In the genomic region with DNA sequence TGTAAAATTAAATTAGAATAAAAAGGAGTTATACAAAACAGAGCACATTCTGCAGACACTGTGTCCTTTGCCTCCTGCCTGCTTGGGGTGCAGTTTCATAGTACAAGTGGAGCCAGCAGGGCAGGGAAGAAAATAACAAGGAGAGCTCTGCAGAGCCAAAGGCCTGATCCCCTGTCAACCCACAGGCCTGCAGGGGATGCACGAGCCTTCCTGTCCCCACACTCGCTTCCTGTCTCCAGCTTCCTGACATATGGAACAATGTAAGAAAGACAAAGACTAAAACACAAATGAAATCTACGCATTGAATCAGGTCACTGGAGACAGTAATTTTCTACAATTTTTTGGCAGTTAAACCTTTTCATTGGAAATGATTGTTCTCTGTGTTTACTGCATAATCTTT, we compare ENCODE assay signal across 23 mouse cellular contexts.
DNase-seq lines count a peak whose midpoint lies in the region; ATAC-seq lines count a peak whose summit lies in the region.
"Had no signal": no experiment of that assay in that cellular context is flagged by ENCODE, and none has a peak within 500 bp of the region (broad histone marks: within the 10 kb centered on the region; RNA-seq: fewer than 3 reads in every experiment).

No protein-coding gene starts in this region.

- no peak overlapping the region for H3K27ac ChIP-seq in hindbrain, embryonic 14.5 days
- H3K27ac ChIP-seq in hindbrain, embryonic 13.5 days, result no peak overlapping the region
- H3K27ac ChIP-seq: embryonic facial prominence, embryonic 13.5 days; forebrain, embryonic 13.5 days; heart, embryonic 10.5 days; hindbrain, embryonic 15.5 days; limb, embryonic 15.5 days; liver, embryonic 14.5 days; stomach, postnatal 0 days had no signal

- no peak overlapping the region for H3K4me2 ChIP-seq in hindbrain, embryonic 14.5 days (replicated peaks)
- H3K4me2 ChIP-seq in hindbrain, embryonic 13.5 days, result no peak overlapping the region
- H3K4me2 ChIP-seq: embryonic facial prominence, embryonic 13.5 days; forebrain, embryonic 13.5 days; hindbrain, embryonic 15.5 days; limb, embryonic 15.5 days had no signal

- no peak overlapping the region for H3K4me3 ChIP-seq in hindbrain, embryonic 14.5 days (replicated peaks; ENCODE audit: low read length)
- no peak overlapping the region for H3K4me3 ChIP-seq in hindbrain, embryonic 13.5 days
- H3K4me3 ChIP-seq: embryonic facial prominence, embryonic 13.5 days; forebrain, embryonic 13.5 days; heart, embryonic 10.5 days; hindbrain, embryonic 15.5 days; limb, embryonic 15.5 days had no signal

- H3K9ac ChIP-seq in hindbrain, embryonic 14.5 days, result no peak overlapping the region
- no peak overlapping the region for H3K9ac ChIP-seq in hindbrain, embryonic 13.5 days
- H3K9ac ChIP-seq: embryonic facial prominence, embryonic 13.5 days; forebrain, embryonic 13.5 days; hindbrain, embryonic 15.5 days; limb, embryonic 15.5 days; liver, embryonic 14.5 days had no signal

- no peaks in the 10 kb centered on the region for H3K4me1 ChIP-seq in hindbrain, embryonic 14.5 days (replicated peaks; ENCODE audit: control insufficient read depth, insufficient read depth, low read length)
- no peaks in the 10 kb centered on the region for H3K4me1 ChIP-seq in hindbrain, embryonic 13.5 days (replicated peaks)
- H3K4me1 ChIP-seq: embryonic facial prominence, embryonic 13.5 days; forebrain, embryonic 13.5 days; heart, embryonic 10.5 days; hindbrain, embryonic 15.5 days; limb, embryonic 15.5 days had no signal

- DNase-seq in embryo, embryonic 11 days, result peak; percentile 10
- no peak for DNase-seq in embryo, embryonic 10.5 days (ENCODE audit: low spot score)
- peak; percentile 16 for DNase-seq in hindbrain, embryonic 14.5 days (ENCODE audit: low spot score)
- peak; percentile 1 to 34 for DNase-seq in kidney, postnatal 25 days
- DNase-seq in kidney, adult 11 months, result no peak
- peak; percentile 0 to 8 for DNase-seq in kidney, postnatal 36 days
- DNase-seq in cerebellum, adult 11 months, result no peak
- DNase-seq: cerebellum, adult 8-10 months; cerebellum, postnatal 36 days; gastrocnemius, postnatal 36 days; left cerebral cortex, postnatal 4 days; lung, postnatal 36 days; midbrain, embryonic 14.5 days; thymus, adult 2 months; thymus, postnatal 4 days had no signal

- H3K27me3 ChIP-seq in hindbrain, embryonic 14.5 days (ENCODE audit: control insufficient read depth, insufficient read depth, low read length), result no peaks in the 10 kb centered on the region
- H3K27me3 ChIP-seq in hindbrain, embryonic 13.5 days, result no peaks in the 10 kb centered on the region
- H3K27me3 ChIP-seq: embryonic facial prominence, embryonic 13.5 days; forebrain, embryonic 13.5 days; hindbrain, embryonic 15.5 days; limb, embryonic 15.5 days had no signal

- ATAC-seq in hindbrain, embryonic 14.5 days (ENCODE audit: low FRiP score), result no peak
- no peak for ATAC-seq in hindbrain, embryonic 13.5 days (ENCODE audit: low FRiP score)
- ATAC-seq: forebrain, embryonic 13.5 days had no signal

- 69% methylated on average over 3 of the region's 3 CpGs for WGBS in hindbrain, embryonic 14.5 days
- 64% methylated on average over 3 of the region's 3 CpGs for WGBS in hindbrain, embryonic 13.5 days

- H3K36me3 ChIP-seq in hindbrain, embryonic 14.5 days (replicated peaks; ENCODE audit: control insufficient read depth, insufficient read depth), result no peaks in the 10 kb centered on the region
- H3K36me3 ChIP-seq in hindbrain, embryonic 13.5 days, result no peaks in the 10 kb centered on the region
- H3K36me3 ChIP-seq: embryonic facial prominence, embryonic 13.5 days; heart, embryonic 10.5 days; hindbrain, embryonic 15.5 days; limb, embryonic 15.5 days had no signal

- H3K9me3 ChIP-seq in hindbrain, embryonic 14.5 days (ENCODE audit: control insufficient read depth, low read length), result no peaks in the 10 kb centered on the region
- H3K9me3 ChIP-seq in hindbrain, embryonic 13.5 days, result no peaks in the 10 kb centered on the region
- H3K9me3 ChIP-seq: embryonic facial prominence, embryonic 13.5 days; forebrain, embryonic 13.5 days; heart, embryonic 10.5 days; hindbrain, embryonic 15.5 days; limb, embryonic 15.5 days had no signal

Comparison
In these comparisons a context has a peak if more than half of its experiments do, and no peak if none do; other contexts are left out.
1. DNase-seq: peak in embryo, embryonic 11 days (single experiment), hindbrain, embryonic 14.5 days (single experiment), kidney, postnatal 25 days (2 of 2) and kidney, postnatal 36 days (2 of 2); none in embryo, embryonic 10.5 days (single experiment), kidney, adult 11 months (single experiment) and cerebellum, adult 11 months (single experiment).